Mouse (Mus musculus) midbrain, embryonic 14.5 days (tissue): Measurements from ENCODE around the gene Zfp11. TPM values are rescaled to one million over a fixed set of nuclear protein-coding genes. Genes with fewer than 3 reads are reported as not detected.

Source experiments
- ATAC-seq: fragments of 200-750 bp; cut with Nextera tagmentation; 2 replicates; pipeline ENCODE4 v1.8.0; 2017; ENCODE audit warnings: moderate number of reproducible peaks, moderate library complexity; ENCODE audit not compliant: low FRiP score, low TSS enrichment
- DNase-seq: peaks from one replicate; pipeline ENCODE4 v3.0.0-alpha.2; 2015
- H3K27ac ChIP-seq: fragments of 300-500 bp; sonication (generic); replicated peaks from 2 replicates; pipeline ENCODE4 v1.5.1; 2014; ENCODE audit warnings: mild to moderate bottlenecking, low read depth, low read length, moderate library complexity
- H3K27me3 ChIP-seq: fragments of 300-500 bp; sonication (generic); 2 replicates; pipeline ENCODE4 v1.6.1; 2014; ENCODE audit warnings: low read length, control low read depth, mixed read lengths; ENCODE audit not compliant: control insufficient read depth, insufficient read depth
- H3K36me3 ChIP-seq: fragments of 300-500 bp; sonication (generic); 2 replicates; pipeline ENCODE4 v1.6.1; 2014; ENCODE audit warnings: low read length, control low read depth; ENCODE audit not compliant: control insufficient read depth, insufficient read depth
- H3K4me1 ChIP-seq: fragments of 300-500 bp; sonication (generic); 2 replicates; pipeline ENCODE4 v1.6.1; 2014; ENCODE audit warnings: mild to moderate bottlenecking, antibody characterized with exemption, low read length, control low read depth; ENCODE audit not compliant: control insufficient read depth, insufficient read depth
- H3K4me2 ChIP-seq: fragments of 300-500 bp; sonication (generic); 2 replicates; pipeline ENCODE4 v1.6.1; 2014; ENCODE audit warnings: mild to moderate bottlenecking, low read length, moderate library complexity
- H3K4me3 ChIP-seq: fragments of 300-500 bp; sonication (generic); replicated peaks from 2 replicates; pipeline ENCODE4 v1.5.1; 2014; ENCODE audit warnings: low read depth, low read length
- H3K9ac ChIP-seq: fragments of 300-500 bp; sonication (generic); replicated peaks from 2 replicates; pipeline ENCODE4 v1.6.1; 2014; ENCODE audit warnings: mild to moderate bottlenecking, low read length, moderate library complexity
- H3K9me3 ChIP-seq: fragments of 300-500 bp; sonication (generic); 2 replicates; pipeline ENCODE4 v1.6.1; 2016; ENCODE audit warnings: low read length, control low read depth, mixed read lengths; ENCODE audit not compliant: control insufficient read depth
- WGBS: fragments of 180-500 bp; shearing (Covaris S2); extraction: QIAGEN DNeasy Blood & Tissue Kit; methylation state at CpG from one replicate; pipeline ENCODE4 v1.1.7; 2014; 5-methylcytosine and 5-hydroxymethylcytosine counted together
- polyA plus RNA-seq: library from polyadenylated mRNA; unstranded; fragments of >200 nt; fragmentation: Nextera tagmentation; extraction: Ambion mirVana; gene quantifications from 2 replicates; pipeline ENCODE4 v1.2.1, GENCODE M21; 2014

Zfp11 gene
- polyA plus RNA-seq, result 8.4 and 10.3 TPM in 2 replicates

DNA sequence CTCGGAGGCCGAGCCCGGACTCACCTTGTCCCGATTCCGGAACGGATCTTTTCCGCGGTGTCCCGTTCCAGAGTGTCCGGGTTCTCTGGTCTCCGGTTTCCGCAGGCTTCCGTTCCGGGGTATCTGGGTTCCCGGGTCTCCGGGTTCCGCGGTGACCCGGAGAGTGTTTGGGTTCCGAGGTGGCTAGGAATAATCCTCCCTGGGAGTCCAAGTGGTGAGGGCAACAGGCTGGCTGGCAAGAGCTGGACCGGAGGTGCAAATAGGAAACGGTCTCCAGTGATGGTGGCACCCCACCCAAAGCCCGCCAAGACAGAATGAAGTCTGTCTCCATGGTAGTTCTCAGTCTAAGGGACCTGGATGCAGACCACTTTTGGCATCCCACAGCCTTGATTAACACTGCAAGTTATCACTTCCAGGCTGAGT lies at the start of gene Zfp11:
Zfp11 (minus strand) TSS at position 64 of the 423 bp plus-strand sequence.
- H3K27me3 ChIP-seq, result no peaks in the 10 kb centered on the region
- H3K27ac ChIP-seq, result peak within 1 kb of the TSS; percentile 68
- peak within 1 kb of the TSS; percentile 76 for H3K4me3 ChIP-seq
- no peaks in the 10 kb centered on the region for H3K36me3 ChIP-seq
- H3K4me1 ChIP-seq, result peaks cover 8% of the 10 kb centered on the region
- under 1% methylated on average over 23 of the region's 23 CpGs for WGBS
- peak within 1 kb of the TSS; percentile 79 for H3K4me2 ChIP-seq
- H3K9me3 ChIP-seq, result no peaks in the 10 kb centered on the region
- DNase-seq, result peak; percentile 92
- H3K9ac ChIP-seq, result peak within 1 kb of the TSS; percentile 85
- ATAC-seq, result peak; percentile 78

- Histone ChIP-seq H3K27me3 (no peaks in the 10 kb centered on the region), H3K4me1 (peaks cover 4% of the 10 kb centered on the region), H3K9ac (no peak overlapping the region), H3K4me2 (no peak overlapping the region), H3K4me3 (no peak overlapping the region), H3K9me3 (no peaks in the 10 kb centered on the region), H3K36me3 (peaks cover 24% of the 10 kb centered on the region), H3K27ac (no peak overlapping the region)
- WGBS, result 91% methylated on average over 9 of the region's 9 CpGs
- DNase-seq, result no peak
- no peak for ATAC-seq
Measured at GRCm38 (mm10) chr5:129717016-129717415, 47.1 kb upstream of the Zfp11 start.

GRCm38 (mm10) chr5:129715326-129715861 lies 45.5 kb upstream of the Zfp11 start, which contains the start of gene Mrps17:
Gene Mrps17 (plus strand): TSS chr5:129715497.
- H3K4me3 ChIP-seq, result peak within 1 kb of the TSS; percentile 72
- peaks cover 4% of the 10 kb centered on the region for H3K4me1 ChIP-seq
- WGBS, result under 1% methylated on average over 33 of the region's 33 CpGs
- peak; percentile 92 for ATAC-seq
- no peaks in the 10 kb centered on the region for H3K27me3 ChIP-seq
- H3K36me3 ChIP-seq, result peaks cover 24% of the 10 kb centered on the region
- H3K27ac ChIP-seq, result peak within 1 kb of the TSS; percentile 56
- H3K9me3 ChIP-seq, result no peaks in the 10 kb centered on the region
- DNase-seq, result peak; percentile 97
- H3K9ac ChIP-seq, result peak within 1 kb of the TSS; percentile 73
- H3K4me2 ChIP-seq, result peak within 1 kb of the TSS; percentile 80

GRCm38 (mm10) chr5:129708412-129708811 lies 38.5 kb upstream of the Zfp11 start, which contains the start of gene Sept14:
Gene Sept14 (minus strand): TSS chr5:129708512.
- no peaks in the 10 kb centered on the region for H3K27me3 ChIP-seq
- 55% methylated on average over 2 of the region's 2 CpGs for WGBS
- no peaks in the 10 kb centered on the region for H3K4me1 ChIP-seq
- no peaks in the 10 kb centered on the region for H3K9me3 ChIP-seq
- no peaks in the 10 kb centered on the region for H3K36me3 ChIP-seq
- H3K4me3 ChIP-seq, result no peak within 1 kb of the TSS
- ATAC-seq (no peak), DNase-seq (no peak)
- no peak within 1 kb of the TSS for H3K9ac ChIP-seq
- H3K4me2 ChIP-seq, result no peak within 1 kb of the TSS
- H3K27ac ChIP-seq, result no peak within 1 kb of the TSS

GRCm38 (mm10) chr5:129703368-129703767 lies 33.5 kb upstream of the Zfp11 start:
- DNase-seq (no peak), ATAC-seq (no peak)
- no peak overlapping the region for H3K4me2 ChIP-seq
- H3K27me3 ChIP-seq, result no peaks in the 10 kb centered on the region
- no peaks in the 10 kb centered on the region for H3K4me1 ChIP-seq
- H3K4me3 ChIP-seq, result no peak overlapping the region
- H3K36me3 ChIP-seq, result no peaks in the 10 kb centered on the region
- H3K27ac ChIP-seq, result no peak overlapping the region
- no peak overlapping the region for H3K9ac ChIP-seq
- no peaks in the 10 kb centered on the region for H3K9me3 ChIP-seq

DNA sequence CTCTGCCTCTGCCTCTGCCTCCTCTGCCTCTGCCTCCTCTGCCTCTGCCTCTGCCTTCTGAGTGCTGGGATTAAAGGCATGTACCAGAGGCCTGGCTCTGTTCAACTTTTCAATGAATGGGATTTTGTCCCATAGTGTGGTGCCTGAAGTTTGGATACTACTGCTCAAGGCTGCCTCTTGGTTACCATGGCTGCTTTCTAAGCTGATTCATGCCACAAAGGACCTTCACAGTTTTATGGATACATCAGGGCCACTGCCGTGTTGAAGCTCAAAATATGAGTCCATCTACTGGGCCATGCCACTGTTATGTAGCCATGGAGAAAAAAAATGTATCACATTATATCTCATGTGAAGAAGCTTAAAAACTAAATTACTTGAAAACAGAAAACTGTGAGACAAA lies 31.8 kb upstream of the Zfp11 start:
- H3K4me3 ChIP-seq, result no peak overlapping the region
- H3K4me1 ChIP-seq, result no peaks in the 10 kb centered on the region
- H3K9me3 ChIP-seq, result no peaks in the 10 kb centered on the region
- no peaks in the 10 kb centered on the region for H3K27me3 ChIP-seq
- no peaks in the 10 kb centered on the region for H3K36me3 ChIP-seq
- ATAC-seq (no peak), DNase-seq (no peak)
- no peak overlapping the region for H3K27ac ChIP-seq
- 77% methylated on average over 1 of the region's 1 CpGs for WGBS
- no peak overlapping the region for H3K9ac ChIP-seq
- H3K4me2 ChIP-seq, result no peak overlapping the region

DNA sequence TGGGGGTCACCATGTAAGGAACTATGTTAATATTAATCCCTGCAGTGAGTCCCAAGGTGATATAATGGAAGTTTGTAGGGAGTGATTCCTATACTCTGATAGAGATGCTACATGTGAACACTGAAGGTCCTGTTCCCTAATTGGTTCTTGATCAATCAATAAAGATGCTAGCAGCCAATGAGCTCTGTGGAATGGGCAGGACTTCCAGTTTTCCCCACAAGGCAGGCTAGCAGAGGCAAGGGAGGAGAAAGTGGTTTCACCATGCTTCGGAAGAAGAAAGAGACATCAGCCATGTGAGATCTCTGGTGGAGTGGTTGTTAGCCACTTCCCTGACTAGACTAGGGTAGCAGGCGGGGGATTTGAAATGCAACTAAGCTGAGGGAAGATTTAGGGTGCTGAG lies 30.6 kb upstream of the Zfp11 start:
- no peaks in the 10 kb centered on the region for H3K36me3 ChIP-seq
- ATAC-seq (no peak), DNase-seq (peak; percentile 12)
- H3K4me2 ChIP-seq, result 0 out of 2 replicates have a peak overlapping the region, but pooled peaks have one; percentile 15
- H3K27ac ChIP-seq, result no peak overlapping the region
- no peak overlapping the region for H3K4me3 ChIP-seq
- no peaks in the 10 kb centered on the region for H3K4me1 ChIP-seq
- H3K9me3 ChIP-seq, result no peaks in the 10 kb centered on the region
- H3K9ac ChIP-seq, result no peak overlapping the region
- WGBS, result 39% methylated on average over 2 of the region's 2 CpGs
- H3K27me3 ChIP-seq, result no peaks in the 10 kb centered on the region

GRCm38 (mm10) chr5:129690528-129690927 lies 20.6 kb upstream of the Zfp11 start:
- H3K4me2 ChIP-seq, result no peak overlapping the region
- no peaks in the 10 kb centered on the region for H3K4me1 ChIP-seq
- H3K9ac ChIP-seq, result no peak overlapping the region
- DNase-seq, result no peak
- H3K36me3 ChIP-seq, result no peaks in the 10 kb centered on the region
- no peak overlapping the region for H3K27ac ChIP-seq
- no peaks in the 10 kb centered on the region for H3K27me3 ChIP-seq
- no peak for ATAC-seq
- no peaks in the 10 kb centered on the region for H3K9me3 ChIP-seq
- 84% methylated on average over 3 of the region's 3 CpGs for WGBS
- H3K4me3 ChIP-seq, result no peak overlapping the region

GRCm38 (mm10) chr5:129687621-129688020 lies 17.7 kb upstream of the Zfp11 start:
- no peak for DNase-seq
- no peaks in the 10 kb centered on the region for H3K9me3 ChIP-seq
- no peaks in the 10 kb centered on the region for H3K36me3 ChIP-seq
- no peak overlapping the region for H3K4me2 ChIP-seq
- H3K27me3 ChIP-seq, result no peaks in the 10 kb centered on the region
- H3K9ac ChIP-seq, result no peak overlapping the region
- no peak overlapping the region for H3K4me3 ChIP-seq
- no peaks in the 10 kb centered on the region for H3K4me1 ChIP-seq
- WGBS, result 85% methylated on average over 7 of the region's 7 CpGs
- no peak for ATAC-seq
- H3K27ac ChIP-seq, result no peak overlapping the region
